Mouse (Mus musculus) kidney, adult 18-20 months (tissue): ENCODE measurements at regions not wholly inside any gene's neighbourhood (a gene's known extent, or its start where the extent isn't known, plus 50 kb on each side); places are given as distances from the start of the nearest gene placed in this dataset.
A peak's percentile ranks its signal among the peaks of the same experiment; 100 is the strongest.
"Not testable (repeated sequence)": the region's sequence is repeated elsewhere in the genome, so short reads cannot be mapped to it uniquely, and the experiment has no call there.

Experiments
- DNase-seq: peaks from one replicate; pipeline ENCODE4 v3.0.0; 2021

- peak; percentile 7 for DNase-seq
These were observed 62.1 kb upstream of the Adgrl1 start for GRCm38 (mm10) chr8:83837637-83838378.

- no peak for DNase-seq
These were observed 70.1 kb upstream of the Adgrl1 start for GRCm38 (mm10) chr8:83829851-83830250.

GRCm38 (mm10) chr8:83824925-83825680, 74.8 kb upstream of the Adgrl1 start:
- no peak for DNase-seq

- DNase-seq, result no peak
These were observed 78.0 kb upstream of the Adgre5 start for GRCm38 (mm10) chr8:83819086-83819485.

DNA sequence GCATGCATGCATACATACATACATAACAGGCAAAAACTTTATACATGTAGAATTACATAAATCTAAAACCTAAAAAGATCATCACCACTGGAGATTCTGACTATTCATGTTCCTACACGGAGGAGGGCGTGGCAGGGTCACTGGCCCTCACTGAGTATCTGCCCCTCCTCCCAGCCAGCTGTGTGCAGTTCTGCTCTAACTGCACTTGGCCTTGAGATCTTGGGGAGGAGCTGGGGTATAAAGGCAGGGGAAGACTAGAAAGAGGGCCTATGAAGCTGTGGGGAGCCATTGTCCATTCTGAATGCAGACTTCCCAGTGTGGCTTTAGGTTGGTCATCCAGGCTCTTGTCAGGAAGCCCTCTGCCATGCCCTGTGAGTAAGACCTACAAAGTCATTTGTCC, 69.5 kb upstream of the Adgre5 start:
- DNase-seq, result no peak

- DNase-seq, result no peak
These were observed 64.5 kb upstream of the Adgre5 start for GRCm38 (mm10) chr8:83805612-83806011.

- DNase-seq, result not testable (repeated sequence)
These were observed 62.2 kb upstream of the Adgre5 start for GRCm38 (mm10) chr8:83803312-83803711.

GRCm38 (mm10) chr8:83802506-83802905, 61.4 kb upstream of the Adgre5 start:
- no peak for DNase-seq

GRCm38 (mm10) chr8:83799607-83799950, 58.5 kb upstream of the Adgre5 start:
- DNase-seq, result no peak

DNA sequence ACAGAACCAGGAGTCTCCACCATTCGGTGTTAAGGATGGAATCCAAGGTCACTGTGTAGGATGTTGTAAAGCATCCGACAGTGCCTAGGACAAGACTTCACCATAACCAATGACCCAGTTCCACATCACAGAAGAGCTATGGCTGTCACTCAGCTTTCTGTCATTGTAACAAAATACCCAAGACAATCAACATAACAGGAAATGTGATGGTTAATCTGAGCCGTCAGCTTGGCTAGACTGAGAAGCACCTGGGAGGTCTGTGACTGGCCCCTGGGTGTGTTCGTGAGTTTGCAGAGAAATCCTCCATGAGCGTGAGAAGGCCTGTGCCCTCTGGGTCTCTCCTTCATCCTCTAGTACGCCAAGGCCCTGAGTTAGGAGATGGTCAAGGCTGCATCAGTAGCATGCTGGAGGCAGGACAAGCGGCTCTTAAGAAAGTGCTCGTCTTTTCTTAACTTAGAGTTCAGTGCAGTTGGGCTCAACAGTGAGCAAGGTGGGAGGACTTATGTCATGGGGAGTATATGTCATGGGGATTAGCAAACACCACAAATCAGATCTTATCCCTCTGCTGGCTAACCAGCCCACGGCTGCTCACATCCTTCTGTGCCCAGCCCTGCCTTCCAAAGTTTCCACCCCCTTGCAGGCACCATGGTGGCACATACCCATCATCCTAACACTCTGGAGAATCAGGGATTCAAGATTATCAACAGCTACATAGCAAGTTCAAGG, 57.9 kb upstream of the Adgre5 start:
- no peak for DNase-seq

DNA sequence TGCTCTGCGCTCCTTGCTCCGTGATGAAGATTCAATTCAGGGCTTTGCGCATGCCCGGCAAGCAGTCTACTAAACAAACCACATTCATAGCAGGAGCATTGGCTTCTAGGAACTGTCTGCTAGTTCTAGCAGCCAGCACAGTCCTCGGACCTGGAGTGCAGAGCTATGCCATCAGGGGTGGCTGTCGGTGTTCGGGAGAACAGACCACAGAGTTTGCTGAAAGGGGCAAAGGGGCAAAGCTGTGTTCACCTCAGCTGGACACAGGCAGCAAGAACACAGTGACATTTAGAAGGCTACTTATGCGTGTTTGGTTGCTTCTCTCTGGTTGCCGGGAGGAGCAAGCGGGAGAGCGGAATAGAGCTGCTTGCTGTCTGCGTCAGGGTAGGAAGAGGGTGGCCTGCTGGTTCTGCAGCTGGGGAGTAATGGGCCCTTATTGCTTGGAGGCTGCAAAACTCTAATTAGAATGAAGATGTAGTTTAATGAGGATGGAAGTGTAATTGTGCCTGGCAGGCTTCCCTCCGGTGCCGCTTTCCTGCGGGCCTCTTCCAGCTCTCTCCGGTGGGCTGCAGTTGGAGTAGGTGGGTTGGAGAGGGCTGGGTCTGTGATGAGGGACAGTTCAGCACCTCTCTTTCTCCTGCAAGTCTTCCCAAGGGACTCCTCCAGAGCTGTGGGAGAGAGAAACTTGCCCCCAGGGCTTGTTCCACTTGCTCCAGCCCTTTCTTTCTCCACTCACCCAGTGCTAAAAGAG, 52.5 kb upstream of the Adgre5 start:
- no peak for DNase-seq
